Mouse (Mus musculus): Measurements from ENCODE around the gene Hoxb3. TPM values are rescaled to one million over a fixed set of nuclear protein-coding genes. Genes with fewer than 3 reads are reported as not detected.

Gene Hoxb3
- polyA plus RNA-seq, 1 experiment from 2014 or later: 3.6 TPM

DNA sequence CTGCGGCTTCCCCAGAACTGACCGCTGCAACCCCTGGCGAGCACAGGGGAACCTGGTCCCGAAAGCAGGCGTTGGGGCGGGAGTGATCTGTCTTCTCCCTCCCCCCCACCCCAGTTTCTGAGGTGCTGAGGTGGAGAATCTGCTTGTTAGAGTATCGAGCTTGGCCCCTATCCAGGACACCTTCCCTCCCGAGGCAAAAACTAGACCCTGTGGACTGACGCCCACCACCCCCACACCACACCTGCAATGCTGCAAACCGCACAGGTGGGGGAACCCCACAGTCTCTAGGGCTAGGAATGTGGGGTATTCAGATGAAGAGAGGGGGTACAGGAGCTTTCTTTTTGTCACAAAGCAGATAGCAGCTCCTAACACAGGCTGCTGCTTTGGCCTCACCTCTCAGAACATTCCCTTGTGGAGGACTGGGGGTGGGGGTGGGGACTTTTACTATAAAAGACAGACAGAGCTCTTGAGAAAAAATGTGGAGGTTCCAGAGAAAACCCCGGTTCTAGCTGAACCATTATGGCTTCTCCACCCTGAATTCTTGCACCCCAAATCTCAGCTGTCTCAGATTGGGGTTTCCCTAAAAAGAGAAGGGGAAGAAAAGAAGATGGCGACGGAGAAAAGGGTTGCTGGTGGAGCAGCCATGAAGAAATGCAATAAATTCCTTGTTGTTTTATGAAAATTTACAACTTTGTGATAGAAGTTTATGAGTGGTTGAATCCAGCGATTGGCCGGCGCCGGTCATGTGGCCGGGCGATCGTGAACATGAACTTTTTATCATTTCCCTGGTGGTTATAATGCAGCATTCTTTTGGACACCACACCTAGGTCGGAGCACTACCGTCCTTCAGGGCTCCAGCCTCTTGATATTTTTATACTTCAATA is 31.2 kb upstream of the Hoxb3 start, which contains the start of gene Hoxb6:
Gene Hoxb6 (plus strand): TSS at position 796 of the 884 bp plus-strand sequence.
- H3K9ac ChIP-seq (replicated peaks; ENCODE audit: low read depth, low read length): peak within 1 kb of the TSS; percentile 37
- no peak for ATAC-seq (ENCODE audit: insufficient number of reproducible peaks, insufficient read depth, low FRiP score, low read depth)
- H3K4me1 ChIP-seq (ENCODE audit: control insufficient read depth, insufficient read depth, low read length): peaks cover 8% of the 10 kb centered on the region; the same call in 1 of the 2 replicates
- no peaks in the 10 kb centered on the region for H3K9me3 ChIP-seq (ENCODE audit: control insufficient read depth, low read depth, low read length)
- peak within 1 kb of the TSS; percentile 38 for H3K4me3 ChIP-seq (ENCODE audit: low read depth, low read length)
- peaks cover 40% of the 10 kb centered on the region; the same call in 1 of the 2 replicates for H3K27me3 ChIP-seq (ENCODE audit: control insufficient read depth, insufficient read depth, low read length)
- H3K27ac ChIP-seq (ENCODE audit: low read length): peak within 1 kb of the TSS; percentile 82
- WGBS: 10% methylated on average over 22 of the region's 22 CpGs
- peak within 1 kb of the TSS; percentile 52 for H3K4me2 ChIP-seq (replicated peaks; ENCODE audit: low read depth, low read length)
- H3K36me3 ChIP-seq (ENCODE audit: control insufficient read depth, insufficient read depth, low read length): no peaks in the 10 kb centered on the region

GRCm38 (mm10) chr11:96292565-96293301 is 30.4 kb upstream of the Hoxb3 start:
- Histone ChIP-seq H3K4me2 (replicated peaks; ENCODE audit: low read depth, low read length) (peak overlapping the region; percentile 52), H3K4me3 (ENCODE audit: low read depth, low read length) (peak overlapping the region; percentile 38), H3K27ac (ENCODE audit: low read length) (peak overlapping the region; percentile 73; the same call in 1 of the 2 replicates), H3K9ac (replicated peaks; ENCODE audit: low read depth, low read length) (peak overlapping the region; percentile 37), H3K9me3 (ENCODE audit: control insufficient read depth, low read depth, low read length) (no peaks in the 10 kb centered on the region), H3K27me3 (ENCODE audit: control insufficient read depth, insufficient read depth, low read length) (peaks cover 41% of the 10 kb centered on the region; the same call in 1 of the 2 replicates), H3K4me1 (ENCODE audit: control insufficient read depth, insufficient read depth, low read length) (peaks cover 4% of the 10 kb centered on the region; the same call in 1 of the 2 replicates), H3K36me3 (ENCODE audit: control insufficient read depth, insufficient read depth, low read length) (no peaks in the 10 kb centered on the region)
- no peak for ATAC-seq (ENCODE audit: insufficient number of reproducible peaks, insufficient read depth, low FRiP score, low read depth)
- 6% methylated on average over 12 of the region's 12 CpGs for WGBS

DNA sequence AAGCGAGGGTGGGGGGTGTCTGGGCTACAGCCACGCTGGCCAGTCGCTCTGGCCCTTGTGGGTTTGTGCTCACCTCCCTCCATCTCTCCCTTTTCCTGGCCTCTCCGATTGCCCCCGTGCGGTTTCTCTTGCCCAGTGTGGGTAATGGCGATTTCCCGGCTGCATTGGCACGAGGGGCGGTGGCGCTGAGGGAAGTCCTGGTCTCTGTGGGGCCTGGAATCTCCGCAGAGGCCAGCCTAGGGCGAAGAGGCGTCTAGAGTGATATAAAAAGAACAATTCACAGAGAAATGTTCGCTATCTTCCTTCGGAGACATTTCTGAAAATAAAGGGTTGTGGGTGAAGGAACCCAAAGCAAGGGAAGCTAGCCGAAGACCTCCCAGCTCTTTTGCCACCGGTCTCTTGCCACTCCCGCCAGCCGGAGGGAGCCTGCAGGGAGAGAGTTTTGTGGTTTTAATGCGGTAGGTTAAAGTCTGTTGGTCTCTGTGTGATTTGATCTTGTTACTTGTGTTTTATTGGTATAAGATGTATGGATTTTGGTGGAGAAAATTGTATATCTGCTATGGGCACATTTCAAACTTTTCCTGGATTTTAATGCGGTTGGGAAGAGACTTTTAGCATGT is 29.7 kb upstream of the Hoxb3 start:
- Histone ChIP-seq H3K4me2 (replicated peaks; ENCODE audit: low read depth, low read length) (peak overlapping the region; percentile 52), H3K9ac (replicated peaks; ENCODE audit: low read depth, low read length) (peak overlapping the region; percentile 37)

GRCm38 (mm10) chr11:96294245-96295091 is 28.7 kb upstream of the Hoxb3 start:
- 1% methylated on average over 32 of the region's 32 CpGs for WGBS
- Histone ChIP-seq H3K27me3 (ENCODE audit: control insufficient read depth, insufficient read depth, low read length) (peaks cover 30% of the 10 kb centered on the region; the same call in 1 of the 2 replicates), H3K4me3 (ENCODE audit: low read depth, low read length) (peak overlapping the region; percentile 38), H3K4me1 (ENCODE audit: control insufficient read depth, insufficient read depth, low read length) (peaks cover 4% of the 10 kb centered on the region; the same call in 1 of the 2 replicates), H3K9me3 (ENCODE audit: control insufficient read depth, low read depth, low read length) (no peaks in the 10 kb centered on the region), H3K9ac (replicated peaks; ENCODE audit: low read depth, low read length) (peak overlapping the region; percentile 37), H3K36me3 (ENCODE audit: control insufficient read depth, insufficient read depth, low read length) (no peaks in the 10 kb centered on the region), H3K4me2 (replicated peaks; ENCODE audit: low read depth, low read length) (peak overlapping the region; percentile 52), H3K27ac (ENCODE audit: low read length) (peak overlapping the region; percentile 52; the same call in 1 of the 2 replicates)
- ATAC-seq (ENCODE audit: insufficient number of reproducible peaks, insufficient read depth, low FRiP score, low read depth): peak; percentile 50; the same call in 1 of the 2 replicates

More for the DNA sequence above, 29.7 kb upstream of the Hoxb3 start:
- no peaks in the 10 kb centered on the region for H3K36me3 ChIP-seq (ENCODE audit: control insufficient read depth, insufficient read depth, low read length)
- H3K9me3 ChIP-seq (ENCODE audit: control insufficient read depth, low read depth, low read length): no peaks in the 10 kb centered on the region
- H3K4me1 ChIP-seq (ENCODE audit: control insufficient read depth, insufficient read depth, low read length): peaks cover 4% of the 10 kb centered on the region; the same call in 1 of the 2 replicates
- H3K4me3 ChIP-seq (ENCODE audit: low read depth, low read length): peak overlapping the region; percentile 38
- H3K27me3 ChIP-seq (ENCODE audit: control insufficient read depth, insufficient read depth, low read length): peaks cover 34% of the 10 kb centered on the region; the same call in 1 of the 2 replicates
- no peak for ATAC-seq (ENCODE audit: insufficient number of reproducible peaks, insufficient read depth, low FRiP score, low read depth)
- 8% methylated on average over 22 of the region's 22 CpGs for WGBS
- peak overlapping the region; percentile 73; the same call in 1 of the 2 replicates for H3K27ac ChIP-seq (ENCODE audit: low read length)

GRCm38 (mm10) chr11:96295092-96295835 is 27.9 kb upstream of the Hoxb3 start:
- H3K27ac ChIP-seq (ENCODE audit: low read length): peak overlapping the region; percentile 70; the same call in 1 of the 2 replicates
- H3K4me2 ChIP-seq (replicated peaks; ENCODE audit: low read depth, low read length): peak overlapping the region; percentile 52
- WGBS: 1% methylated on average over 30 of the region's 30 CpGs
- peaks cover 4% of the 10 kb centered on the region; the same call in 1 of the 2 replicates for H3K4me1 ChIP-seq (ENCODE audit: control insufficient read depth, insufficient read depth, low read length)
- H3K36me3 ChIP-seq (ENCODE audit: control insufficient read depth, insufficient read depth, low read length): no peaks in the 10 kb centered on the region
- peaks cover 37% of the 10 kb centered on the region for H3K27me3 ChIP-seq (ENCODE audit: control insufficient read depth, insufficient read depth, low read length)
- no peak for ATAC-seq (ENCODE audit: insufficient number of reproducible peaks, insufficient read depth, low FRiP score, low read depth)
- peak overlapping the region; percentile 53 for H3K9ac ChIP-seq (replicated peaks; ENCODE audit: low read depth, low read length)
- H3K9me3 ChIP-seq (ENCODE audit: control insufficient read depth, low read depth, low read length): no peaks in the 10 kb centered on the region
- H3K4me3 ChIP-seq (ENCODE audit: low read depth, low read length): peak overlapping the region; percentile 38

- Histone ChIP-seq H3K4me2 (replicated peaks; ENCODE audit: low read depth, low read length) (peak overlapping the region; percentile 15), H3K27me3 (ENCODE audit: control insufficient read depth, insufficient read depth, low read length) (peaks cover 38% of the 10 kb centered on the region), H3K4me1 (ENCODE audit: control insufficient read depth, insufficient read depth, low read length) (peaks cover 7% of the 10 kb centered on the region; the same call in 1 of the 2 replicates), H3K36me3 (ENCODE audit: control insufficient read depth, insufficient read depth, low read length) (no peaks in the 10 kb centered on the region), H3K27ac (ENCODE audit: low read length) (no peak overlapping the region), H3K9me3 (ENCODE audit: control insufficient read depth, low read depth, low read length) (no peaks in the 10 kb centered on the region), H3K4me3 (ENCODE audit: low read depth, low read length) (no peak overlapping the region), H3K9ac (replicated peaks; ENCODE audit: low read depth, low read length) (no peak overlapping the region)
- ATAC-seq (ENCODE audit: insufficient number of reproducible peaks, insufficient read depth, low FRiP score, low read depth): no peak
- WGBS: 29% methylated on average over 2 of the region's 2 CpGs
Observed at GRCm38 (mm10) chr11:96296997-96297396, 26.1 kb upstream of the Hoxb3 start.

- WGBS: 21% methylated on average over 3 of the region's 3 CpGs
- Histone ChIP-seq H3K4me2 (replicated peaks; ENCODE audit: low read depth, low read length) (peak overlapping the region; percentile 15; the same call in 1 of the 2 replicates), H3K36me3 (ENCODE audit: control insufficient read depth, insufficient read depth, low read length) (no peaks in the 10 kb centered on the region), H3K27ac (ENCODE audit: low read length) (no peak overlapping the region), H3K4me3 (ENCODE audit: low read depth, low read length) (no peak overlapping the region), H3K4me1 (ENCODE audit: control insufficient read depth, insufficient read depth, low read length) (peaks cover 7% of the 10 kb centered on the region; the same call in 1 of the 2 replicates), H3K9ac (replicated peaks; ENCODE audit: low read depth, low read length) (no peak overlapping the region), H3K9me3 (ENCODE audit: control insufficient read depth, low read depth, low read length) (no peaks in the 10 kb centered on the region), H3K27me3 (ENCODE audit: control insufficient read depth, insufficient read depth, low read length) (peaks cover 36% of the 10 kb centered on the region)
- no peak for ATAC-seq (ENCODE audit: insufficient number of reproducible peaks, insufficient read depth, low FRiP score, low read depth)
Observed at GRCm38 (mm10) chr11:96297428-96297827, 25.7 kb upstream of the Hoxb3 start.

All from stomach, embryonic 14.5 days (tissue).